Comparison of ENCODE assay signal across 16 mouse cellular contexts in the genomic region with DNA sequence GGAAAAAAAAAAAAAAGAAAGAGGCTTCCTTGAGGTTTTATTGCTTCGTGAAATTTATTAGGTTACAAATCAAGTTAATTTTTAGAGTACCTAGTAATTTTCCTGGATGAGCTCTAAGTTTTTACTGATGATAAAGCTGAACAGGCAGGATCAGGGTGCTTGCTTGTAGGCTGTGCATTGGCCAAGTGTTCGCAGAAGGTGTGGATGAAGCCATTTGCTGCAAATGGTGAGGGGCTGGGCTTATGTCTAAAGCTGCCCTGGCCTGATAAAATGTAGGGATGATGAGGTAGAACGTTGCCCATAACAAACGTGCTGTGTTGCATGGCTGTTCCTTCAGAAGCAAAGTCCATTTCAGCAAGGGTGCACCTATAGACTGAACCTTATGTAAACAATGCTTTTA.
DNase-seq lines count a peak whose midpoint lies in the region; ATAC-seq lines count a peak whose summit lies in the region.
"Had no signal": no experiment of that assay in that cellular context is flagged by ENCODE, and none has a peak within 500 bp of the region (broad histone marks: within the 10 kb centered on the region; RNA-seq: fewer than 3 reads in every experiment).

No protein-coding gene starts in this region.

- H3K9me3 ChIP-seq in kidney, embryonic 16.5 days (ENCODE audit: low read length) = no peaks in the 10 kb centered on the region
- H3K9me3 ChIP-seq in neural tube, embryonic 13.5 days = no peaks in the 10 kb centered on the region
- H3K9me3 ChIP-seq: hindbrain, embryonic 10.5 days; liver, embryonic 12.5 days; neural tube, embryonic 12.5 days had no signal

- no peaks in the 10 kb centered on the region for H3K27me3 ChIP-seq in kidney, embryonic 16.5 days (ENCODE audit: insufficient read depth, low read length)
- H3K27me3 ChIP-seq in neural tube, embryonic 13.5 days = no peaks in the 10 kb centered on the region
- H3K27me3 ChIP-seq: liver, embryonic 12.5 days; neural tube, embryonic 12.5 days had no signal

- H3K4me1 ChIP-seq in kidney, embryonic 16.5 days (ENCODE audit: insufficient read depth, low read length) = peaks cover 12% of the 10 kb centered on the region
- H3K4me1 ChIP-seq in neural tube, embryonic 13.5 days (replicated peaks) = peaks cover 7% of the 10 kb centered on the region
- H3K4me1 ChIP-seq: liver, embryonic 12.5 days; neural tube, embryonic 12.5 days had no signal

- H3K27ac ChIP-seq in kidney, embryonic 16.5 days (ENCODE audit: low read length) = no peak overlapping the region
- no peak overlapping the region for H3K27ac ChIP-seq in neural tube, embryonic 13.5 days (replicated peaks)
- H3K27ac ChIP-seq: gastrocnemius, adult 2 months; heart, adult 2 months; hindbrain, embryonic 10.5 days; liver, embryonic 12.5 days; neural tube, embryonic 12.5 days had no signal

- 9% methylated on average over 4 of the region's 4 CpGs for WGBS in kidney, embryonic 16.5 days
- 62% methylated on average over 4 of the region's 4 CpGs for WGBS in neural tube, embryonic 13.5 days

- no peak overlapping the region for H3K9ac ChIP-seq in kidney, embryonic 16.5 days (replicated peaks; ENCODE audit: low read length)
- no peak overlapping the region for H3K9ac ChIP-seq in neural tube, embryonic 13.5 days
- H3K9ac ChIP-seq: liver, embryonic 12.5 days; neural tube, embryonic 12.5 days had no signal

- no peak overlapping the region for H3K4me3 ChIP-seq in kidney, embryonic 16.5 days (ENCODE audit: low read length)
- H3K4me3 ChIP-seq in neural tube, embryonic 13.5 days = no peak overlapping the region
- H3K4me3 ChIP-seq: heart, adult 2 months; hindbrain, embryonic 10.5 days; liver, embryonic 12.5 days; neural tube, embryonic 12.5 days had no signal

- peak; percentile 12 for DNase-seq in embryo, embryonic 10 days (ENCODE audit: low spot score)
- no peak for DNase-seq in embryo, embryonic 9.5 days (ENCODE audit: extremely low spot score)
- DNase-seq in kidney, adult 9 months = no peak
- DNase-seq in neural tube, embryonic 10.5 days (ENCODE audit: extremely low spot score, low spot score) = no peak
- no peak for DNase-seq in layer of hippocampus, adult 9-10 months (ENCODE audit: low spot score)
- DNase-seq in urinary bladder, postnatal 14 days (ENCODE audit: low spot score) = no peak
- DNase-seq: adrenal gland, adult 8-10 months; cerebellum, adult 11-12 months; gastrocnemius, adult 2 months; heart, adult 2 months had no signal

- no peak for ATAC-seq in kidney, embryonic 16.5 days (ENCODE audit: low FRiP score, low TSS enrichment)
- no peak for ATAC-seq in neural tube, embryonic 13.5 days (ENCODE audit: low read depth)
- ATAC-seq: intestine, postnatal 0 days; liver, embryonic 12.5 days had no signal

- no peaks in the 10 kb centered on the region for H3K36me3 ChIP-seq in kidney, embryonic 16.5 days (ENCODE audit: insufficient read depth, low read length)
- H3K36me3 ChIP-seq in neural tube, embryonic 13.5 days = no peaks in the 10 kb centered on the region
- H3K36me3 ChIP-seq: hindbrain, embryonic 10.5 days; liver, embryonic 12.5 days; neural tube, embryonic 12.5 days had no signal

- peak overlapping the region; percentile 47 for H3K4me2 ChIP-seq in kidney, embryonic 16.5 days (replicated peaks; ENCODE audit: low read depth, low read length)
- H3K4me2 ChIP-seq in neural tube, embryonic 13.5 days = peak overlapping the region; percentile 40; the same call in 1 of the 2 replicates
- H3K4me2 ChIP-seq: liver, embryonic 12.5 days had no signal
